Mouse (Mus musculus) neural tube, embryonic 12.5 days (tissue): ENCODE measurements around the gene Gm28308. TPM values are rescaled to one million over a fixed set of nuclear protein-coding genes. Genes with fewer than 3 reads are reported as not detected.

Experiments
- ATAC-seq: fragments of 200-750 bp; cut with Nextera tagmentation; 2 replicates; pipeline ENCODE4 v1.8.0; 2017; ENCODE audit warnings: low read depth, mild to moderate bottlenecking, moderate TSS enrichment, moderate library complexity; ENCODE audit not compliant: low FRiP score
- H3K27ac ChIP-seq: fragments of 300-500 bp; sonication (generic); 2 replicates; pipeline ENCODE4 v1.5.1; 2016
- H3K27me3 ChIP-seq: fragments of 300-500 bp; sonication (generic); replicated peaks from 2 replicates; pipeline ENCODE4 v1.6.1; 2016; ENCODE audit warnings: mild to moderate bottlenecking
- H3K36me3 ChIP-seq: fragments of 300-500 bp; sonication (generic); 2 replicates; pipeline ENCODE4 v1.6.1; 2016; ENCODE audit warnings: mild to moderate bottlenecking
- H3K4me1 ChIP-seq: fragments of 300-500 bp; sonication (generic); 2 replicates; pipeline ENCODE4 v1.6.1; 2016
- H3K4me2 ChIP-seq: fragments of 300-500 bp; sonication (generic); replicated peaks from 2 replicates; pipeline ENCODE4 v1.6.1; 2016; ENCODE audit warnings: mild to moderate bottlenecking
- H3K4me3 ChIP-seq: fragments of 300-500 bp; sonication (generic); 2 replicates; pipeline ENCODE4 v1.5.1; 2016
- H3K9ac ChIP-seq: fragments of 300-500 bp; sonication (generic); 2 replicates; pipeline ENCODE4 v1.6.1; 2016; ENCODE audit warnings: mild to moderate bottlenecking
- H3K9me3 ChIP-seq: fragments of 300-500 bp; sonication (generic); 2 replicates; pipeline ENCODE4 v1.6.1; 2016; ENCODE audit warnings: mild to moderate bottlenecking
- WGBS: fragments of 180-500 bp; shearing (Covaris S2); methylation state at CpG from one replicate; pipeline ENCODE4 v1.1.7; 2016; 5-methylcytosine and 5-hydroxymethylcytosine counted together
- microRNA counts: library from miRNA; unstranded; fragments of <30 nt; microRNA quantifications from one replicate; lab custom pipeline; 2017
- microRNA-seq: library from miRNA; unstranded; fragments of <30 nt; microRNA quantifications from one replicate; pipeline ENCODE4, GENCODE M21; 2017
- polyA plus RNA-seq: library from polyadenylated mRNA; unstranded; fragments of >200 nt; fragmentation: Nextera tagmentation; extraction: Ambion mirVana; gene quantifications from 2 replicates; pipeline ENCODE4 v1.2.1, GENCODE M21; 2016

Gene Gm28308
- polyA plus RNA-seq, 1 experiment from 2014 or later: not detected

DNA sequence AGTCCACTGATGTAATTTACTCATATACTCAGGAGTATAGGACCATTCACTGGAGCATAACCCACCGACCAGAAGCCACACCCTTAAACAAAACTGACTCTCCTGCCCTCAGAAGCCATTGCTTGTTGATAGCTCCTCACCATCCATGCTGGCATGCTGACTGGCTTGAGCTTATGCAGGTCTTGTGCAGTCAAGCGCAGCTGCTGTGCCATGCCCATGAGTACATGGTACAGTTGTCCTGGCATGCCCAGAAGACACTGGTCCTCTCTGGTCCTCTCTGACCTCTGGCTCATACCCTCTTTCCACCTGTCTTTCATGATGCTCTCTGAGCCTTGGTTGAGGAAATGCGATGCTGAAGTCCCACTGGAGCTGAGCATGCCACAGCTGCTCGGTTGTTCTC, 89.5 kb downstream of the Gm28308 start:
- no peak overlapping the region for H3K4me3 ChIP-seq
- peaks cover 19% of the 10 kb centered on the region for H3K4me1 ChIP-seq
- no peak overlapping the region for H3K9ac ChIP-seq
- no peaks in the 10 kb centered on the region for H3K36me3 ChIP-seq
- 90% methylated on average over 4 of the region's 4 CpGs for WGBS
- no peak overlapping the region for H3K4me2 ChIP-seq
- no peak for ATAC-seq
- no peaks in the 10 kb centered on the region for H3K9me3 ChIP-seq
- no peak overlapping the region for H3K27ac ChIP-seq
- H3K27me3 ChIP-seq: no peaks in the 10 kb centered on the region

DNA sequence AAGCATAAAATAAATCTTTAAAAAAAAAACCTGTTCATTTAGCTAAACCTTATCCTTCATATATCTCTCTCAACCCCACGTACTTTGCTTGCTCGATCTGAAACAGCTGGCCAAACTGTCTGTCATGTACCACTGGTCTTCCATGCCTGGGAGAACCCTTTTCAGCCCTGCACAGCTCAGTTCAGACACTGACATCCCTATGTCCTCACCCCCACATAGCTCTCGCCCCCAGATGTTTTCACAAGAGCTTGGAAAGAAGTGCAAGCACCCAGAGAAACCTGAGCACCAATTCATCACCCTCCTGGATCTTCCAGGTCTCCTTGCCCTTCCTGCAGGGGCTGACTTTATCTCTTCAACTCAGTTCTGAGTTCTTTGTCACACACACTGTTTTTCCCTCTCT, 92.0 kb downstream of the Gm28308 start:
- peaks cover 29% of the 10 kb centered on the region for H3K4me1 ChIP-seq
- no peak overlapping the region for H3K27ac ChIP-seq
- 67% methylated on average over 3 of the region's 3 CpGs for WGBS
- H3K27me3 ChIP-seq: no peaks in the 10 kb centered on the region
- no peaks in the 10 kb centered on the region for H3K9me3 ChIP-seq
- H3K4me2 ChIP-seq: no peak overlapping the region
- ATAC-seq: no peak
- no peak overlapping the region for H3K9ac ChIP-seq
- no peak overlapping the region for H3K4me3 ChIP-seq
- no peaks in the 10 kb centered on the region for H3K36me3 ChIP-seq

DNA sequence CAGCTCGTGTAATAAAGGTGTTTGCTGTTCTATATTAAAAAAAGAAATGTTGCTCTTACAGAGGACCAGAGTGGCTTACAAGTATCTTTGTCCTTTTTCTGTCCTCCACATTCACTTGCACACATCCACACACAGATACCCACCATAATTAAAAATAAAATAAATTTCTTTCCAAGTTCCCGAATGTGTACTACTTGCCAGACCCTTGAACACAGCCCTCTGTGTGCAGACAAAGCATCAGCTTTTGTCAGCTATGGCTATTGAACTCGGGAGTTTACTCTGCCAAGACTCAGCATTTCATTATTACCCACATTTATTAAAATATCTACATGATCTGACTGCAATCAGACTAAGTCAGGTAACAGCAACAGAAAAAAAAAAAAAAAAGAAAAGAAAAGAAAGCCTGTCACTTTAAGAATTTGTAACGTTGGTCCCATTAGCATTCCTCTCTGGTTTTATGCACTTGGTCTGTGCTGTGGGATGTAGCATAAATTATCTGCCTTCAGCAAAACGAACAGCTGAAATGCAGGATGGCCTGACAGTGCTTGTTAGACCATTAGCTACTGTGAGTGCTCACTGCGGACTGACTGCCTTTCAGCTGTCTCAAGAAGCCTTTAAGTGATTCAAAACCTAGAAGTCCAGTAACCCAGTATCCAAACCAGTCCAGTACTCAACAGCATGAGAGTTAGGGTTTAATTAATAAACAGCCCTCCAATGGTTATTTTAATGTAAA, 94.1 kb downstream of the Gm28308 start:
- peak; percentile 78 for ATAC-seq
- Histone ChIP-seq H3K4me2 (peak overlapping the region; percentile 25; the same call in 1 of the 2 replicates), H3K4me1 (peaks cover 36% of the 10 kb centered on the region), H3K27me3 (no peaks in the 10 kb centered on the region), H3K9me3 (no peaks in the 10 kb centered on the region), H3K9ac (no peak overlapping the region), H3K36me3 (no peaks in the 10 kb centered on the region), H3K4me3 (no peak overlapping the region), H3K27ac (peak overlapping the region; percentile 26; the same call in 1 of the 2 replicates)
- 8% methylated on average over 6 of the region's 6 CpGs for WGBS

DNA sequence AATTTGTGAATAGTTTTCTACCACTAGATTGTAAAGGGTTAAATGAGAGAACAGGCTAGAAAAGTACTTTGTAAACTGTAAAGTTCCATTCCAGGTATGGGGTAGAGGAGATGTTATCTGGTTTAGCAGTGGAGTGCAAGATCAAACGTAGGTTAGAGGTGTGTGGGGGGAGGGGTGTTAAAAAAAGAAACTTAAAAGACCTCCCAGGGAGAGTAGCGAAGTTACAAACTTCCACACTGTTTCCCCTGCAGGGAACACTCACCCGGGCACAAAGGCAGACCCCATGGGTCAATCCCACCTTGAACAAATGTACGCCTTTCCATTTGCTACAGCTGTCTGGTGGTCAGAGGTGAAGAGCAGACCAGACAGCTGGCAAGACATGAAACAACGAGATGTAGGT, 97.2 kb downstream of the Gm28308 start:
- ATAC-seq: no peak
- no peaks in the 10 kb centered on the region for H3K27me3 ChIP-seq
- H3K36me3 ChIP-seq: no peaks in the 10 kb centered on the region
- 13% methylated on average over 5 of the region's 5 CpGs for WGBS
- no peak overlapping the region for H3K4me3 ChIP-seq
- H3K4me2 ChIP-seq: no peak overlapping the region
- no peak overlapping the region for H3K9ac ChIP-seq
- peaks cover 33% of the 10 kb centered on the region for H3K4me1 ChIP-seq
- no peaks in the 10 kb centered on the region for H3K9me3 ChIP-seq
- no peak overlapping the region for H3K27ac ChIP-seq

MicroRNA genes within 50 kb of the gene (microRNA counts, 519-probe panel; counts per million panel counts)
- microRNA mmu-miR-196b (lab: Ali Mortazavi, UCI): 6,429 counts per million, percentile 92 among the panel's probes with 10 or more counts

Small RNA genes within 50 kb of the gene (microRNA-seq; reads per million reads assigned to microRNA genes)
- 11,466 reads per million, percentile 96 among the genes with 10 or more reads in this experiment for gene Mir196b

Other genes with a start within 250 kb of the Gm28308 start
- gene Skap2, start 200.8 kb downstream of the Gm28308 start, polyA plus RNA-seq: 57.3 and 60.8 TPM in 2 replicates
- 4.7 and 5.0 TPM in 2 replicates for gene Hoxa1, start 55.0 kb downstream of the Gm28308 start, polyA plus RNA-seq
- gene Hoxa2, start 48.5 kb downstream of the Gm28308 start, polyA plus RNA-seq: 25.6 and 34.2 TPM in 2 replicates
- 6.4 and 7.0 TPM in 2 replicates for gene 5730596B20Rik, start 35.8 kb downstream of the Gm28308 start, polyA plus RNA-seq
- 7.1 and 9.7 TPM in 2 replicates for gene Hoxa4, start 21.6 kb downstream of the Gm28308 start, polyA plus RNA-seq
- gene Hoxa5, start 8.8 kb downstream of the Gm28308 start, polyA plus RNA-seq: 72.6 and 76.1 TPM in 2 replicates
- gene Hoxa6, start 4.6 kb downstream of the Gm28308 start, polyA plus RNA-seq: 34.7 and 34.9 TPM in 2 replicates
- gene Hoxa3, start within 50 bp of the Gm28308 start, polyA plus RNA-seq: 21.1 and 25.1 TPM in 2 replicates
- gene Hoxa7, start 8.5 kb upstream of the Gm28308 start, polyA plus RNA-seq: 81.2 and 102 TPM in 2 replicates
- 124 and 131 TPM in 2 replicates for gene Hoxa9, start 17.8 kb upstream of the Gm28308 start, polyA plus RNA-seq
- gene Hoxa10, start 27.5 kb upstream of the Gm28308 start, polyA plus RNA-seq: 108 and 119 TPM in 2 replicates
- 10.8 and 13.4 TPM in 2 replicates for gene Hoxa11, start 32.5 kb upstream of the Gm28308 start, polyA plus RNA-seq
- 0.10 and 1.3 TPM in 2 replicates for gene Hoxa13, start 47.5 kb upstream of the Gm28308 start, polyA plus RNA-seq
- gene Evx1, start 100.2 kb upstream of the Gm28308 start, polyA plus RNA-seq: 4.1 and 4.5 TPM in 2 replicates